Mouse (Mus musculus) heart, postnatal 36 days (tissue): ENCODE measurements at regions not wholly inside any gene's neighbourhood (a gene's known extent, or its start where the extent isn't known, plus 50 kb on each side); places are given as distances from the start of the nearest gene placed in this dataset.
A peak's percentile ranks its signal among the peaks of the same experiment; 100 is the strongest.

Experiments used
- DNase-seq, 2 experiments: peaks; one replicate each; pipeline ENCODE4 v3.0.0; 2021 to 2022
- intact Hi-C: fragments of 180-260 bp; cut with DNase I; formaldehyde crosslinking; loops from one replicate; pipeline ENCODE4 v1.15.1; 2025

DNA sequence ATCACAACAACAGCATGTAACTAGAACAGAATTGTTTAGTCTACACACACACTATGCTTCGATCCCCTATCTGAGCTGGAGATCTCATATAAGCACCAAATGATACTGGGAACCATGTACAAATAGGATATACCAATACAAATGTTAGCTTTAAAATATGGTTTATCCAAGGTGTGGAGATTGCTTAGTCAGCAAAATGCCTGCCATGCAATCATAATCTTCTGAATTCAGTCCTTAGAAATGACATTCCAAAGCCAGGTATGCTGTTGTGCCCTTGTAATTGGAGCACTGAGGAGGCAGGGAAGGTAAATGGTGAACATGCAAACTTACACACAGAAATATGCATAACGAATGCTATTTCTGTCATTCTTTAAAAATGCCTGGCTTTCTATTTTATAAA, 54.0 kb upstream of the Thsd7b start:
- DNase-seq, result no peak
- intact Hi-C loops, result no loop called here

DNA sequence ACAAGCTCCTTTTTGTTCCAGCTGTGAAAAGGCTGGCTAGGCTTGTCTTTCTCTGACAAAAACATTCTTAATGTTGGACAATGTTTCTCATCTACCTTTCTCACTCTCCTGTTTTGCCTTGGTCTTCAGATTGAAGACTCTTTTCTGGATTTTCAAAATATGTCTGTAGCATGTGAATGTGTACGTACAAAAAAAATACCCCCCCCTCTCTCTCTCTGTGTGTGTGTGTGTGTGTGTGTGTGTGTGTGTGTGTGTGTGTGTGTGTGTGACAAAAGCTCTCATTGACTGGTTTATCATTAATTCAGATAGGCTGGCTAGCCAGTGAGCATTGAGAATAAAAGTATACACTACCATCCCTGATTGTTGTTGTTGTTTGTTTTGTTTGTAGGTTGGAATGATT, 64.3 kb upstream of the Thsd7b start:
- intact Hi-C loops, result no loop called here
- DNase-seq, result no peak

DNA sequence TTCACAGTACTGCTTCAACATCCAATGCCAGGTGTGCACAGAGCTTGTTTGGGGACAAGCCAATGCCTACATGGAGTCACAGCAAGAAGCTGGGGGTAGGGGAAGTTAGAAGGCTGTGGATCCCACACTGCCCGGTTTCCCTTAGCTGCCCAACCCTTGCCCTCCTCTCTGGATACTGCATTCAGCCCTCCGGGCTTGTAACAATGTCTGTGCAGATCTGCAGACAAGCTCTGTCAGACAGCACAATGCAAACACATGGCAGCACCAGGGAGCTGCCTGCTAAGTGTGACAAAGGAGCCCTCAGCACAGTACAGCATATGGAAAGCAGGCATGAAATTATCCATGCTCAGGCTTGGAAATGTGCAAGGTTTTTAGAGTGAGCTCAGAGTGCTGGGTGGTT, 64.7 kb upstream of the Thsd7b start:
- intact Hi-C loops, result no loop called here
- no peak for DNase-seq

DNA sequence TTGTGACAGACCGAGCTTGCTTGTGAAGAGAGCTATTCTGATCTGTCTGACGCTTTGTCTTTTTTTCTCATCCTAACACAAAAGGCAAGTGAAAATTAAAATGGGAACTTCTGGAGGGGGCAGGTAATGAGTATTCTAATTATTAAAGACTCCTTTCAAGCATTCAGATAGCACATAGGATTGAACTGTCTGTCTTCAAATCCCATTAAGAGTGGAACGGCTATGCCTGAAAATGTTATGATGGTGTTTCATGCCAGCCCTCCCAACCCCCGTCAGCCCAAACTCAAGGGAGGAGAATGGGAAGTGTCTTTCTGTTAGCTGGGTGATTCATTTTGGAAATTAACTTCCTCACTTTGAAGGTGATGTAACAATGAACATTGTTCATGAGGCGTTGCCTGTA, 65.4 kb upstream of the Thsd7b start:
- intact Hi-C loops, result no loop called here
- DNase-seq, result no peak

DNA sequence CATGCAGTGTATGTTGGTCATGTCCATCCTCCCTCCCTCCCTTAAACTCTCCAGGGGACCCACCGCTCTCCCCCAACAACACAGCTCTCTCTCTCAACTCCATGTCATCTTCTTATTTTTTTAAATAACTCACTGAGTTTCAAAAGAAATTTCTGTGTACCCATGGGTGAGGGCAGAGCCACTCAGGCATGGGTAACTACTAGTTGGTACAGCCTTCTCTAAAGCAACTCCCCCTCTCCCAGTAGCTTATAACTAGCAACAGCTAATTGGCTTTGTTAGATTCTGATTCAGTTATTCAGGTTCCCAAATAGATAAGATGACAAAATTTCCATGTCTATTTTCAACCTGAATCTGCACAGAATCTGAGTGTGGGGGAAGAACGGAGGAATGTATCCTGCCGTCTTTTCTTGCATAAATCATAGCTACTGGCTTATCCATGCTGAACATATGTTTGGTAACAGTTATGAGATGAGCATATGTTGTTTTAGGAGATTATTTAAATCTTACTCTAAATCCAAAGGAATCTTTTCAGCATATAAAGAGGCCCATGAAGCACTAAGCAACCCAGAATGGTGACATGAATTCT, 92.8 kb upstream of the Thsd7b start:
- DNase-seq, result no peak
- intact Hi-C loops, result no loop called here

DNA sequence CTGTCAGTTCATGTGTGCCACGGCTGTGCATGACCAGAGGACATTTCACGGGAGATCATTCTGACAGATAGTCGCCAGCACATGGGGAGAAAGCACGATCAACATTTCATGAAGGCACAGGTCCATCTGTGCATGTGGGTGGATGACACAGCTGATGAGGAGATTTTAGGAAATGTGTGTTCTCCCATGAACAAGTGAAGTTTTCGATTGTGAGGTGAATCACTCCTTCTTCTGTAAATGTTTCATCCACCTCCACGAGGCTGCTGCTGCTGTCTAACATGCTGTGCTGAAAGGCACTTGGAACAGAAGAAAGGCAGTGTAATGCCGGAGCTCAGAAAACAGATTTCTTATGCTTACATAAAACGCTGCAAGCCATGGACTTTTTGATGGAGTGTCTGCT, 103.2 kb upstream of the Thsd7b start:
- intact Hi-C loops, result no loop called here

DNA sequence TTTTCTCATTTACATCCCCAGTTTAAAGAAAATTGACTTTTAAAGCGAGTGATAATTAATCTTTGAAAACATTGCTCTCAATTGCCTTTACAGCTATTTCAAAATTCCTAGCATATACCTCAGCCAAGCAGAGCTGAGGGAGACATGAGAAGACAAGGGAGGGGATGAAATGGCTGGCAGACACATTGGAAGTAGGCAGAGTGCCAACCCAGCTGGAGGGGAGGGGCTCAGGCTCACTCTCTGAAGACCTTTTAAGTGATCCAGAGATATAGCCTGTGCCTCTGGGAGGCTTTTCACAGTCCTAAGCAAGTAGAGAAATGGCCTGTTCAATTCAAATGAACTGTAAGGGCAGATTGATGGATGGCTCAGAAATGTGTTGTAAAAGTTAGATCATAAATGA, 122.5 kb upstream of the Thsd7b start:
- no peak for DNase-seq
- intact Hi-C loops, result no loop called here

More for the DNA sequence above, 103.2 kb upstream of the Thsd7b start:
- no peak for DNase-seq

DNA sequence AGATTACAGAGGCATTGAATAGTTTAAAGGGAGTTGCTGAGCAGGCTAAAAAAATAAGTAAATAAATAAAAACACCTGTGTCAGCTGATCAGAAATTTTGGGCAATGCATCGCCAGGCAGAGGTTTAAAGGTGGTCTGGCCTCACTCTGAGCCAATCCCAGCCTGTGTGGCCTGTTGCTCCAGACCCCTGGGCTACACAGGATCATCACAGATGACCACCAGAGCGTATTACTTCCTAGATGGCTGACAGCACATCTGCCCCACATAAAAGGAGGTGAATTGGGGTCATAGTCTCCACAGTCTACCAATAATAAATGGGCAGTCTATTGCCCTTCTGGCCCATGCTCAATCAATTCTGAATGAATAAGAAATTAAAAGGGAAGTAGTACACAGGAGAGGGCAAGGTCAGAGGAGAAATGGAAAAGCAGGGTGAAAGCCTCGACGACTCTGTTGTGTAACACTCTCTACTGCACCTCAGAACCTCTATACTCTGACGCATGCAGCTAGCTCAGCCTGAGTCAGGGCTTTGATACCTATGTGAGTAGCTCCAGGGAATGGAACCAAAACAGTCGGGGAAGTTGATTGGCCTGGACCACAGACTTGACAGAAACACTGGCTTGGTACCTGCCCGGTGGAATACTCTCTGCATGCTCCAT, 124.2 kb upstream of the Thsd7b start:
- intact Hi-C loops, result no loop called here
- no peak for DNase-seq

DNA sequence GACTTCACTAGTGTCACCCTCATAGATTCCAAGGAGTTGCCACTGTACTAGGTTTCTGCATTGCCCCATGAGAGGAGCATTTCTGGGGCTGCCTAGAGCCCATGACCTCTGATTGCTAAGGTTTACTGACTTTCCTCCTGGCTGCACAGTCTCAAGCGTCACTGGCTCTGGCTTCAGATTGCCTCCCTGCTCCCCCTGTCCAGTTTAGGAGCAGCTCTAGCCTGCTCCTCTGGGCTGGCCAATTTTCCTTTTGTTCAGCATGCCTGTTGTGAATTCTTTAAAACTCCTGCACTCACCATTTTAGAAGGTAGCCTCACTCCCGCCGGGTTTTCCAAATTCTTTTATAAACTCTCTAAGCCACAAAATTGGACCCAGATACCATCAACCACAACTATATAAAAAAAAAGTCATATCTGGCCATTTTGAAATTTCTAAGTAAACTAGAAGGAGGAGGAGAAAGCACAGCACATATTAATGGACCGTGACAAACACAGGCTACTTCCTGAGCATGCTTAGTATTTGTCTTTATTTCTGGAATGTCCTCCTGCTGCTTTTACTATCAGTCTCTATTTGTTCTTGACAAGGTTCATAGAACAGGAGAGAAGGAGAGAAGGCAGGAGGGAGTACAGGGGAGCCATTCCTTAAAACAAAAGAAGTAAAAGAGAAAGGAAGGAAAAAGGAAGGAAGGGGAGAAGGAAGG, 126.6 kb upstream of the Thsd7b start:
- no peak for DNase-seq
- intact Hi-C loops, result no loop called here

DNA sequence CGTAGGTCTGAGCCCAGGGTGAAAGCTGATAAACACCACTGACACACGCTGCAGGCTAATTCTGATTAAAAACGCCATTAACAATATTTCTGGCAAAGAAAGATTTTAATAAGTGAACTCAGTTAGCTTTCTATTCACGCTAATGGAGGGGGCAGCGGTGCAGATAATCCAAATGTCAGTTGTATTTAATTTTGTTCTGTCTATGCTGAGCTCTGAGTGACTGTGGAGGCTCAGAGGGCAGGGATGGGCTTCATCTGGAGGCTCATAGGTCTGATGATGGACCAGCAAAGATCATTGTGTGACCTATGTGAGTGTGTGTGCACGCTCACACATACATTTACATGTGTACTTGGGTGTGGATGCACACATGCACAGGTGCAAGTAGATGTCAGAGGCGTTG, 134.3 kb upstream of the Thsd7b start:
- no peak for DNase-seq
- intact Hi-C loops, result no loop called here

DNA sequence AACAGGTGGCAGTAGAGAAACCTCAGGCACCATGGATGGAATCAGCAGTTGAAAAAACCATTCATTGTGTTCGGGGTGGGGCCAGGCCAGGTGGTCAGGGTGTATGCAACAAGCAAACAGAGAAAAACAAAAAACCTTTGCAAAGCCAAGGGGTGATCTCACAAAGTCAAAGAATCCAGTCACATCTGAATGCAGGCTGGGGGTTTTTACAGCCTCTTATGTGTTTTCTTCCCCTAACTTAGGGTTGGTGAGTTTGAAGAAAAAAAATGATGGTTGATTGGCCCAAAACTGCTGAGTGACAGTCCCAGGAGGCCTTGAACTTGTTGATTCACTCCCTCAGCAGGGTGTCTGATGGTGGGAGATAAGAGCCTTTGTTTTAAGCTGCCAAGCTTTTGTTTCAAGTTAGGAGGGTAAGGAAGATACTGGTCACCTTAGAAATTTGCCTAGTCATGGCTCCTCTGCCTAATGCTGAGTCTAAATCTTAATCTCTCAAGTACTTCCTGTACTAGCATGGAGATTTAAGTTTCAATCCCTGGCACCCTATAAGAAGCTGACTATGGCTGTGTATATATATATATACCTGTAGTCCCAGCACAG, 166.0 kb upstream of the Thsd7b start:
- intact Hi-C loops, result no loop called here
- no peak for DNase-seq

DNA sequence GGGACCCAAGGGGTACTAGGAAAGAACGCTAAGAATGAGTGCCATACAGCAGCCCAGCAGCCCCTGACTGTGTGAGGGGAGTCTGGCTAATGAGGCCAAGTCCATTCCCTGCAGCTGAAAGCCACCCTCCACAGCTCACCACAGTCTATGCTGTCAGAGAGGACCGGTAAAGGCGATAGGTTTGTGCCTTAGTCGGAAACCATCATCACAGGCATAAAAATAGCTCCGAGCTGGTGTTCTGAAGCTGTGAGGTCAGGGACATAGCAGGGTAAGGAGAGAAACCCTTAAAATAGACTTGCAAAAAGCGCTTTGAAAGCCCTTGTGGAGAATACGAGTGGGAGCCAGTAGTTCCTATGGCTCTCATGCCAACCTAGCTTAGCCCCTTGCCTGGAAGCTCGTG, 172.1 kb upstream of the Thsd7b start:
- intact Hi-C loops, result no loop called here
- peak; percentile 2 to 13 for DNase-seq

DNA sequence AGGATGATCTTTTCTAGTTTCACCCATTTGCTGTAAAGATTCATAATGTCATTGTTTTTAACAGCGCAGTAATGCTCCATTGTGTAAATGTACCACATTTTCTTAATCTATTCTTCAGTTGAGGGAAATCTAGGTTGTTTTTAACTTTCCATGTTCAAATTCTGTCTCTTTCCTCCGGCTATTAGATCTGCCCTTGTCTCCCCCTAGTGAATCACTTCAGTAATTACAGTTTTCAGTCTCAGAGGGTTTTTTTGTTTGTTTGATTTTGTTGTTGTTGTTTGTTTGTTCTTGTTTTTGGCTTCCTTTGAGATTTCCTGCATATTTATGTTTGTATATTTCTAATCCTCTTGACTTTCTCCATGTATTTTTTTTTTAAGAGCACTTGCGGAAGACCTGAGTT, 194.8 kb upstream of the Thsd7b start:
- no peak for DNase-seq
- intact Hi-C loops, result loop anchor here (1.0 kb wide), 1 partner anchor 203 kb away; no protein-coding TSS in a partner anchor

DNA sequence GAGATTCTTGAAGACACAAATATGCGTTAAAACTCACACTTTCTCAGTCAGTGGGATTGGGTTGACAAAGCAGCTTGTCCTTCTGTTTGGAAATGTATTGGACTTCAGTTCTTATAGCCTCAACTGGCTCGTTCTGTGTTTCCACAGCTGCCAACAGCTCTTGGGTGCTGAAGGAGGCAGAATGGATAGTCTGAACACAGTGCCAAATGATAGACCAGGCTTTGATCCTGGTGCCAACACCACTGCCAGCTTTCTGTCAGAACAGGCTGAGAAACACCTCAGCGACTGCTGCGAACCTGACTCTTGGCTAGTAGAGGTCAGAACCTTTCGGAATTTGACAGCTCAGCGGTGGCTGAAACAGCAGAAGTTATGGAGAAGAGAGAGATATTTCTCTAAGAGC, 215.9 kb upstream of the Thsd7b start:
- intact Hi-C loops, result loop anchor here (5.0 kb wide), 1 partner anchor 185 kb away; no protein-coding TSS in a partner anchor
- peak; percentile 57 to 63 for DNase-seq

DNA sequence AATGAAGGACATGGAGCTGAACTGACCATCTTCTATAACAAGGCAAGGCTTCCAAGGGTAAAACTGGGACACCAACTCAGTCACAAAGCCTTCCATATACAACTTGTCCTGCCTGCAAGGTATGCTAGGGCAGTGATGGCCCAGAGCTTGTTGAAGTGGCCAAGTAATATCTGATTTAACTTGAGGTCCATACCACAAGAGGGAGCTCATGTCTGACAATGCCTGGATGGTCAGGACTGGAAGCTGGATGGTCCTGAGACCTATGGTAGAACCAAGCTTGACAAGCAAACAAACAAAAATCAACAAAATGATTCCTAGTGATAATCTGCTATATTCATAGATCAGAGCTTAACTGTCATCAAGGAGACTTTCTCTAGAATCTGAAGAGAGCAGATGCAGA, 217.8 kb upstream of the Thsd7b start:
- DNase-seq, result no peak
- intact Hi-C loops, result loop anchor here (5.0 kb wide), 1 partner anchor 187 kb away; no protein-coding TSS in a partner anchor

DNA sequence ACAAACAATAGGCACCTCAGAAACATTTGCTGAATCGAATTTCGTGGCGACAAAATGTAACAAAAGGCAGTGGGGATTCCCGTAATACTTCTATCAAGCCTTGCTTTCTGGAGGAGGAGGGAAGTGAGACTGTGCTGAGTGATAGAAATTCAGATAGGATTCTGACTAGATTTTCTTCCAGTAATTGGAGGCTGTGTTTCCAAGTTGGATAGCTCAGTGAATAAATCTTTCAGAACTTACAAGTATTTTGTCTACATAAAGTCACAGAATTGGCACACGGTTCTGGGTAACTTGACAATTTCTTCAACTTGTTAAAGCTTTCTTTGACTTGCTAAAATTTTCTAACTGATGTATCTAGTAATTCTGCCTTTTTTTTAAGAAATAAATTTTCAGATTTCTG, 239.4 kb upstream of the Thsd7b start:
- DNase-seq, result no peak
- intact Hi-C loops, result no loop called here

DNA sequence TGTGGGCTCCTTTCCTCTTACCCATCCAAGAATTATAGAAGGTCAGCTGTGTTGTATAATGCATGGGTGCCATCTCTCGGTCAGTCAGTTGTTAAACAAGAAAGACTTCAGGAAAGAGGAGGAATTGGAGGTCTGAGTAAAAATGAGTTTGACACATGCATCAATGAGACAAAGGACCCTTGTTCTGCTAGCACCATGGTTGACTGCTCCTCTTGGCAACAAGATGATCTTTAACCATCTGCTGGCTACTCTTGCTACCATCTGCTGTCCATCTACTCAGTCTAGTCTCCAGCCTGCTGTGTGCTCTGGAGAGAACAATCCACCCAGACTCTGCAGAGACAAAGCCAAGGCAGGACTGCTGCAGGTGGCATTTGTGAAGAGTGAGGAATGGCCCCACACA, 267.2 kb upstream of the Thsd7b start:
- no peak for DNase-seq
- intact Hi-C loops, result no loop called here

DNA sequence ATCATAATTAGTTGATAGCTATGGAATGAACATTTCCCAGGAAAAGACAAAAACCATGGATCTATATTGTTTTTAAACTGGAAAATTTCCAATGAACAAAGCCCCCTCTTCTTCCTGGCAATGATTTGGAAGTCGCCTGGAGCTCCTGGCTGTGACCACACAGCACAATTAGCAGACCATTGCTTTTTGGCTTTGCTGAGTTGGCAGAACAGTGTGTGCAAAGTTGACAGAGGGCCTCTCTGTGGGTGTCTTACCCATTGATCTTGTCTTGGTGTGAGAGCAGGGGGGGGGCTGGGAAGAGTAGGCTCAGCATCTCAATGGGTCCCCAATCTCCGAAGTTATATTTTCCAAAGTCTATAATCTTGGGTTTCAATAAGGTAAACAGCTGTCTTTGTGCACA, 270.8 kb upstream of the Thsd7b start:
- intact Hi-C loops, result no loop called here
- no peak for DNase-seq

DNA sequence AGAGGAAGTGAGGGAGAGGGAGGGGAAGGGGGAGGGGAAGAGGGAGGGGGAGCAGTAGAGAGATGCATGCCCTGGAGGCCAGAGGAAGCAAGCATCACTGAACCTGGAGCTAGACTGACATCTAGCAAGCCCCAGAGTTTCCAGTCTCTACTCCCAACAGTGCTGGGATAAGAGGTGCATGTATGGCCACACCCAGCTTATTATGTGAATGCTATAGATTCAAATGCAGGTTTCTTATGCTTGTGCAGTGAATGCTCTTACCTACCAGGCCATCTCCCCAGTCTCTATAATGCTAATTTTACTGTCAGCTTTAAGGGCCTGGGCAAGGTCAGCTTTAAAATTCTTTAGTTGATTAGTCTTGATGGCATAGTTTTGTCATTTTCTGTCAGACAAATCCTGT, 271.3 kb upstream of the Thsd7b start:
- intact Hi-C loops, result no loop called here
- no peak for DNase-seq

DNA sequence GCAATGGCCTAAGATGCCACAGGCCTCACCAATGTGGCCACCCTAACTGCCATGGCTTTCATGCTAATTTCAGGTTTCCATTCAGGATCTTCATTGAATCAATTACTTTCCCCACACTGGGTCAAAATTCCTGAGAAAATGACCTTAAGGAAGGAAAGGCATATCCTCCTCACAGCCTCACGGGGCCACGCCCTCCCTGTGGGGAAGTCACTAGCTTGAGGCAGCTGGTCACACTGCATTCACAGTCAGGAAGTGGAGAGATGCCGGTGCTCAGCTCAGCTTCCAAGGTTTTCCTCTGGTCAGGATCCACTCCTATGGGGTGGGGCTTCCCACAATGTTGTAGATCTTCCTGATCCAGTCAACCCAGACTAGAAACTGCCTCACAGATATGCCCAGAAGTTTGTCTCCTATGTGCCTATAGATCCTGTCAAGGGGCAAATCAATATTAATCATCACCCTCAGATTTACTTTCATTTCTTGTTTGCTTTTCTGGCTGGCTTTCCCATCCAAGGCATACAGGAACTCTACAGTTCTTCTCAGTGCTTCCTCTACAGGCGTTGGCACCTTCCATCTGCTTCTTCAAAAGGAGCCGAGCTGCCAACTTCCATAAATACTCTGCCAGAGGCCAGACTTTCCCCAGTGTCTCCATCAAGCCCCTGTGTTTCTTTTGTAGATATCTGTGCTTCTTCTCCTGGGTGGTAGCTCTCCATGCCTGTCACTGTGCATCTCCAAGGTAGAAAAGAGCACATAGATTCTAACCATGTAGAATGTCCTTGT, 273.2 kb upstream of the Thsd7b start:
- no peak for DNase-seq
- intact Hi-C loops, result no loop called here

DNA sequence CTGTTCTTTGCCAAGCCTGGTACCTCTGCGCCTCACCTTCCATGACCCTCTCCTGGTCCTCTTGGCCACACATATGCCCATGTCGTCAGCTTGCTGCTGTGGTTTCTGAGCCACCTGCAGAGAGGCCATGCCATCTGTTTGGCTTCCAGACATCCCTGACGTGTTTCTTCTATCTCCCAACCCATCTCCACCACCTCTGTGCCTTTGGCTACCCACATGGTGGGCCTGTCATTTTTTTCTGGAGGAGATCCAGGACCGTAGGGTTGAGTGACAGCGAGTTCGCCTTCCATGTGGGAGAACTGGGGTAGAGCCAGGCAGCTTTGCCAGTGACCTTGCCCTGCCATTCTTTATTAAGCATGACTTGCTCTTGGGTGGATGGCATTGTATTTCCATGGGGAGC, 278.4 kb upstream of the Thsd7b start:
- intact Hi-C loops, result no loop called here
- DNase-seq, result no peak
